Mouse (Mus musculus): ENCODE data around the gene Olfr90.

- TF ChIP-seq CTCF (IDR thresholded peaks at IDR 0.05; ENCODE audit: extremely low read depth, insufficient read depth, insufficient read length, insufficient replicate concordance) (no peak), POLR2A (IDR thresholded peaks at IDR 0.05; ENCODE audit: low read depth, low read length) (no peak)
Observed at GRCm38 (mm10) chr17:37062101-37062641, 26.1 kb downstream of the Olfr90 start.

Data from spleen, adult 2 months (tissue).